8 mouse cellular contexts compared by ENCODE assay signal in genomic region chr2:126553291-126553639, GRCm38 (mm10). TPM values are rescaled to one million over a fixed set of nuclear protein-coding genes. Genes with fewer than 3 reads are reported as not detected.
DNase-seq lines count a peak whose midpoint lies in the region; ATAC-seq and TF ChIP-seq lines count a peak whose summit lies in the region.

No protein-coding gene starts in this region.

- DNase-seq in testis, postnatal 10 days (ENCODE audit: low spot score), result no peak
- DNase-seq in liver, embryonic 11.5 days (ENCODE audit: low spot score), result no peak
- DNase-seq in urinary bladder, postnatal 14 days (ENCODE audit: low spot score), result no peak
- DNase-seq in ovary, postnatal 10 days (ENCODE audit: low spot score), result no peak
- DNase-seq in lung, postnatal 10 days, result no peak

- ATAC-seq in erythroblast, adult 5-6 weeks (replicated peaks; ENCODE audit: low FRiP score, poor library complexity, severe bottlenecking), result no peak
- ATAC-seq in liver, embryonic 11.5 days (replicated peaks; ENCODE audit: low FRiP score), result peak; percentile 8; the same call in 1 of the 2 replicates

- no peak for TF ChIP-seq POLR2A in testis, adult 2 months (IDR thresholded peaks at IDR 0.05; ENCODE audit: control insufficient read depth, low read depth, low read length)

- peak overlapping the region; percentile 61 for H3K4me3 ChIP-seq in erythroblast, embryonic 14.5 days (replicated peaks)
- peak overlapping the region; percentile 61 for H3K4me3 ChIP-seq in testis, adult 2 months (ENCODE audit: control insufficient read depth, low read depth, low read length)
- peak overlapping the region; percentile 65 for H3K4me3 ChIP-seq in liver, embryonic 11.5 days (ENCODE audit: low read depth, low read length)

- H3K9ac ChIP-seq in liver, embryonic 11.5 days (ENCODE audit: low read depth, low read length), result peak overlapping the region; percentile 62

- peaks cover 36% of the 10 kb centered on the region for H3K27me3 ChIP-seq in erythroblast, embryonic 14.5 days (ENCODE audit: control insufficient read depth)
- H3K27me3 ChIP-seq in testis, adult 2 months (ENCODE audit: control insufficient read depth, insufficient read depth, low read length), result no peaks in the 10 kb centered on the region
- H3K27me3 ChIP-seq in liver, embryonic 11.5 days (replicated peaks; ENCODE audit: control insufficient read depth, insufficient read depth, low read length), result peaks cover 42% of the 10 kb centered on the region

- TF ChIP-seq CTCF in testis, adult 2 months (IDR thresholded peaks at IDR 0.05; ENCODE audit: control insufficient read depth, insufficient read depth, insufficient replicate concordance, low read depth, low read length), result no peak

- H3K9me3 ChIP-seq in erythroblast, embryonic 14.5 days (ENCODE audit: control insufficient read depth, low read length), result peaks cover 5% of the 10 kb centered on the region
- no peaks in the 10 kb centered on the region for H3K9me3 ChIP-seq in liver, embryonic 11.5 days (ENCODE audit: control insufficient read depth, low read length)

- H3K27ac ChIP-seq in testis, adult 2 months (ENCODE audit: control insufficient read depth, insufficient read depth, low read depth, low read length), result no peak overlapping the region
- H3K27ac ChIP-seq in liver, embryonic 11.5 days (ENCODE audit: low read depth, low read length), result no peak overlapping the region

- peaks cover 4% of the 10 kb centered on the region; the same call in 1 of the 2 replicates for H3K4me1 ChIP-seq in erythroblast, embryonic 14.5 days (ENCODE audit: control insufficient read depth)
- H3K4me1 ChIP-seq in testis, adult 2 months (ENCODE audit: control insufficient read depth, insufficient read depth, low read length), result no peaks in the 10 kb centered on the region; the same call in 1 of the 2 replicates
- H3K4me1 ChIP-seq in liver, embryonic 11.5 days (replicated peaks; ENCODE audit: control insufficient read depth, insufficient read depth, low read length), result peaks cover 6% of the 10 kb centered on the region

- WGBS in liver, embryonic 11.5 days, result 4% methylated on average over 26 of the region's 26 CpGs

- no peaks in the 10 kb centered on the region for H3K36me3 ChIP-seq in erythroblast, embryonic 14.5 days (ENCODE audit: control insufficient read depth)
- H3K36me3 ChIP-seq in testis, adult 2 months (ENCODE audit: control insufficient read depth, insufficient read depth, low read length), result no peaks in the 10 kb centered on the region
- no peaks in the 10 kb centered on the region for H3K36me3 ChIP-seq in liver, embryonic 11.5 days (ENCODE audit: control insufficient read depth, insufficient read depth, low read length)

- peak overlapping the region; percentile 84 for H3K4me2 ChIP-seq in liver, embryonic 11.5 days

RNA-seq across cellular contexts. Expression of gene Slc27a2, which starts 1.1 kb away (rescaled TPM):
- polyA plus RNA-seq in erythroblast, embryonic 14.5 days (2012), result not detected in 2 replicates
- not detected in 2 replicates for total RNA-seq in erythroblast, adult 5-6 weeks (2015; ENCODE audit: low replicate concordance)
- not detected in 2 replicates for total RNA-seq in erythroblast, adult 5-6 weeks (2017; ENCODE audit: low replicate concordance)
- polyA plus RNA-seq in testis, adult 2 months (2012; rRNA removed), result 1.2 and 2.9 TPM in 2 replicates
- 39.0 and 39.6 TPM in 2 replicates for polyA plus RNA-seq in liver, embryonic 11.5 days (2014; fragmentation: Nextera tagmentation; extraction: Ambion mirVana)

RNA-seq across cellular contexts. Expression of gene Atp8b4, which starts 52.8 kb away (rescaled TPM):
- polyA plus RNA-seq in erythroblast, embryonic 14.5 days (2012), result not detected in 2 replicates
- 46.8 and 55.1 TPM in 2 replicates for total RNA-seq in erythroblast, adult 5-6 weeks (2015; ENCODE audit: low replicate concordance)
- 33.0 and 44.0 TPM in 2 replicates for total RNA-seq in erythroblast, adult 5-6 weeks (2017; ENCODE audit: low replicate concordance)
- 0.12 and 0.32 TPM in 2 replicates for polyA plus RNA-seq in testis, adult 2 months (2012; rRNA removed)
- polyA plus RNA-seq in liver, embryonic 11.5 days (2014; fragmentation: Nextera tagmentation; extraction: Ambion mirVana), result 2.2 TPM in 2 replicates

Comparison
In these comparisons a context has a peak if more than half of its experiments do, and no peak if none do; other contexts are left out.
1. RNA of gene Slc27a2, which starts 1.1 kb away (polyA plus RNA-seq): 39.0 to 39.6 TPM in liver, embryonic 11.5 days; 1.2 to 2.9 TPM in testis, adult 2 months and not detected in erythroblast, embryonic 14.5 days; every median in the first group is over 10 times any median in the second.
2. Peak in every context shown above with its lines, with median percentiles within 50 percentile points of each other: H3K4me3 ChIP-seq.